Mouse (Mus musculus): ENCODE measurements around the gene Inpp4b.
"Not testable (repeated sequence)": the region's sequence is repeated elsewhere in the genome, so short reads cannot be mapped to it uniquely, and the experiment has no call there.

The Inpp4b gene

DNA sequence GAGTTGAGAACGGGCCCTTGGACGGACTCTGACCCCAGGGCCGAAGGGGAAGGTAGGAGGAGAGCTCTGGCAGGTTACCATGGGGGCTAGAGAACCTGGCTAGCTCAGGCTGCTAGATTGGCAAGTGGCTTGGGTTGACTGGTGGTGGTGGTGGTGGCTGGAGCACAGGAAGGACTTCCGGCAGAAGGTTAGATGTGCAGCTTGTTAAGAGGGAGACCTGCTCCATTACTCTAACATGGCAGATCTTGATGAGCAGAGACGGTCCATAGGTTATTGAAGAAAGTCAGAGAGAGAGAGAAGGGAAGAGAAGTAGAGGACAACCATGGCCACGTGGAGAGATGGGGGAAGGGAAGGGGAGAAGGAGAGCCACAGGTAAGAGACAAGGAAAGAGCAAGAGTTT lies 437.8 kb downstream of the Inpp4b start:
- no peak for DNase-seq (ENCODE audit: low spot score)

GRCm38 (mm10) chr8:81780921-81781675 lies 438.7 kb downstream of the Inpp4b start:
- DNase-seq (ENCODE audit: low spot score) = no peak

DNA sequence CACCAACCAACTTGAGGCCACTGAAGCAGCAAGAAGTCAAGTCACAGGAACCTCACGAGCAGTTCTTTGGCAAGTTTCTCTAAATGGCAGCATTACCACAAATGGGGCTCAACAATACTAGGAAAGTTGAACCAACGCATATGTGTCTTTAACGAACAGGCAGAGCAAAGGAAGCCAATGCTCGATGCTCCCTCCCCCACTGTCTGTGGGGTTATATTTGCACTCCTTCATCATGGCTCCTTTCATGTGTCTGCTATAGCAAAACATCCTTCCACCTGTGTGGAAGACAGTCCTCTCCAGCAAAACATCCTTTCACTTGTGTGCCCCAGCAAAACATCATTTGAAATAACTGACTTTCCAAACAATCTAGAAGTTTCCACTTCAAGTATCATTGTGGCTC lies 440.4 kb downstream of the Inpp4b start:
- DNase-seq (ENCODE audit: low spot score) = no peak

DNA sequence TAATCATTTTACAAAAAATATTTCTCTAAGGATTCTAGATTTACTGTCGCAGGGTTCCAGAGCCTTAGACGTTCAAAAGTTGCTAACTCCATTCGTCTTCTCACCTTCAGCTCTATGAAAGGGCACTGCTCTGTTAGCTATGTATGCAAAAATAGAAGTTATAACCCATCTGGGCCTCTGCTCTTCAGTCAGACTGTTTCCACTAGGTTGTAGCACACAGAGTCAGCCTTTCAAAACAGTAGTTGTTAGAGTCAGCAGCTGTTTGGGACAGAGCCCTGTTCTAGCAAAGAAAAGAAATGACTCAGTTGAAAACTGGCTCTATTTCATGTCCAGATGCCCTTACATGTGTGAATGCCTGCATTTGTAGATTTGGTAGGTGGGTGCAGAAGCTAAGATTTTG lies 442.4 kb downstream of the Inpp4b start:
- DNase-seq (ENCODE audit: low spot score) = no peak

DNA sequence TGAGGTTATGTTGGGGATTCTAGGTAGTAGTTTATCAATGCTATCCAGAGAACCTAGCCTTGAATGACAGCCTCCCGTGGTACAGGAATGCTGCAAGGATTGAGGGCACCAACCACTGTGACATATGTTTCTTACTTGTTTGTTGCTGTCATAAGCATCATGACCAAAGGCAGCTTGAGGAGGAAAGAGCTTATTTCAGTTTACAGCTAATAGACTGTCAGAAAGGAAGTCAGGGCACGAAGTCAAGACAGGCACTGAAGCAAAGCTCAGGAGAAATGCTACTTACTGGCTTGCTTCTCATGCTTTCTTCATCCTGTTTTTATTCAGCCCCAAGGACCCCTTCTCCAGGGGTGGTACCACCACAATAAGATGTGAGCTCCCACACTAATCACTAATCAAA lies 446.1 kb downstream of the Inpp4b start:
- no peak for DNase-seq (ENCODE audit: low spot score)

- DNase-seq (ENCODE audit: low spot score) = no peak
Measured at GRCm38 (mm10) chr8:81792649-81793048, 450.3 kb downstream of the Inpp4b start.

DNA sequence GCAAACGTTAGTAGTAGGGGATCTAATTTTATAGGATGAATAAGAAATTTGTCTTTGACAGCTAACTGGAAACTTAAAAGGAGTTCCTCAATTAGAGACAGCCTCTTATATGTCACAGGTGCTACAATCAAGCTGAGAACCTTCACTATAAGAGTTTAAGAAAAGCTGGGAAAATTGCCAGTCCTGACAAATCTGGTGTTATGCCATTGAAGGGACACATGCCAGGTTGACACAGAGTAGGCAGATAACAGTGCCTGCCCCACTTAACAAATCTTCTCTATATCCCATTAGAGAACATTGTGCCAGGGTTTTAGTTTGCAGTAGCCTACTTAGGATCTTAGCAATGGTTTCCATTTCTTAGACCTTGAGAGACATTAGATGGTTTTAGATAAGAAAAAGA lies 456.1 kb downstream of the Inpp4b start:
- no peak for DNase-seq (ENCODE audit: low spot score)

DNA sequence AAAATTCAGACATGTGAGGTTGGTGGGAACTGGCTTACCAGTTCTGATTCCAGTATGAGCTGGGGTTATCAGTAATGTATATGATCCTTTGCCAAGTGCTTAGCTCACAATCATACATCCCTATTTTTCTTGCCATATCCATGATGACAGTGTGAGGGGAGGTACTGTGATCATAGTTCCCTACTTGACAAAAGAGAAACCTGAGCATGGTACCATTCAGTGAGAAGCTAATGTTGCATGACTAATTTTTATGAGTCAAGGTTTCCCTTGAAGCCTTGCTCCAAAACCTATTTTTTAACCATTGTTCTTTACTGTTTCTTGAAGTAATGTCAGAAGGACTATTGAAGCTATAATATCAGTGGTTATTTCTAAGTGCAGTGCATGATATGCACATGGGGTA lies 458.4 kb downstream of the Inpp4b start:
- DNase-seq (ENCODE audit: low spot score) = no peak

GRCm38 (mm10) chr8:81806797-81807196 lies 464.4 kb downstream of the Inpp4b start:
- DNase-seq (ENCODE audit: low spot score) = peak; percentile 55

- no peak for DNase-seq (ENCODE audit: low spot score)
Measured at GRCm38 (mm10) chr8:81807578-81807977, 465.2 kb downstream of the Inpp4b start.

GRCm38 (mm10) chr8:81808406-81808805 lies 466.1 kb downstream of the Inpp4b start:
- no peak for DNase-seq (ENCODE audit: low spot score)

DNA sequence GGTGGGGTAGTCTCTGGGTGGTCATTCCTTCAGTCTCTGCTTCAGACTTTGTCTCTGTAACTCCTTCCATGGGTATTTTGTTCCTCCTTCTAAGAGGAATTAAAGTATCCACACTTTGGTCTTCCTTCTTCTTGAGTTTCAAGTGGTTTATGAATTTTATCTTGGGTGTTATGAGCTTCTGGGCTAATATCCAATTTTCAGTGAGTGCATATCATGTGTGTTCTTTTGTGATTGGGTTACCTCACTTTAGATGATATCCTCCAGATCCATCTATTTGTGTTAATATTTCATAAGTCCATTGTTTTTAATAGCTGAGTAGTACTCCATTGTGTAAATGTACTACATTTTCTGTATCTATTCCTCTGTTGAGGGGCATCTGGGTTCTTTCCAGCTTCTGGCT lies 467.1 kb downstream of the Inpp4b start:
- not testable (repeated sequence) for DNase-seq (ENCODE audit: low spot score)

GRCm38 (mm10) chr8:81812051-81812751 lies 469.8 kb downstream of the Inpp4b start:
- DNase-seq (ENCODE audit: low spot score) = no peak

- DNase-seq (ENCODE audit: low spot score) = no peak
Measured at GRCm38 (mm10) chr8:81814742-81815141, 472.4 kb downstream of the Inpp4b start.

- no peak for DNase-seq (ENCODE audit: low spot score)
Measured at GRCm38 (mm10) chr8:81815551-81815950, 473.2 kb downstream of the Inpp4b start.

DNA sequence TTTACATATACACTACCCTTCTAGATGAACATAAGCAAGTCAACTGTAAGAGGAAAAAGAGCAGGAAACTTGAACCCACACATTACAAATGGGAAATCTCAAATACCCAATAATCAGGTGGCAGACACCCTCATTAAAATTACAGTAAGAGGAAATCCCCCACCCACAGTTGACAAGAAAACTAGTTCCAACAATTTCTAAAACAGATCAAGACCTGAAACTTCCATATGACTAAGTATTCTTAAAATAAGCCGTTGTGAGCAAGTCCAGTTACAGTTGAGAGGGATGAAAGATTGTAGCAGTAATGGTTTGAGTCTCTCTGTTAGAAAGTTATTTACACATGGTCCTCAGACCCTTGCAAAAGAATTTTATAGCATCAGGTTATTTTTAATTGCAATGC lies 480.8 kb downstream of the Inpp4b start:
- no peak for DNase-seq (ENCODE audit: low spot score)

- no peak for DNase-seq (ENCODE audit: low spot score)
Measured at GRCm38 (mm10) chr8:81824975-81825374, 482.6 kb downstream of the Inpp4b start.

- no peak for DNase-seq (ENCODE audit: low spot score)
Measured at GRCm38 (mm10) chr8:81826406-81826805, 484.1 kb downstream of the Inpp4b start.

GRCm38 (mm10) chr8:81827306-81827913 lies 485.1 kb downstream of the Inpp4b start:
- DNase-seq (ENCODE audit: low spot score) = no peak

- DNase-seq (ENCODE audit: low spot score) = no peak
Measured at GRCm38 (mm10) chr8:81831430-81831829, 489.1 kb downstream of the Inpp4b start.

DNA sequence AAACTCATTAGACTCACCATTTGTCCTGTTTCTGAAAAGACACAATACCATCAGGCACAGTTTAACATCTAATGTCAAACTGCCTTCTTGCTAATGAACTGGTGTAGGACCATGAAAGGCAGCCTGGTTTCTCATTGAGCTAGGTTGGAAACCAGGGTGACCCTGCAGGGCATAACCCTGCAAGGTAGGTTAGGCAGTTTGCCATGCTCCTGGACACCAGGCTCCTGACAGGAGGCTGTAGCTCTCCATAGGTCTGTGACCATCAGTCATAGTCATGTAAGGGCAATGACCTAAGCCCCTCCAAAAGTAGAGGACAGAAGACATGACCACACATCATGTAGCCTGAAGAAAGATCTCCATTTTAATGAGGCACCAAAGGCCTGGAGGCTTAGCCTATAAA lies 491.5 kb downstream of the Inpp4b start:
- no peak for DNase-seq (ENCODE audit: low spot score)

DNA sequence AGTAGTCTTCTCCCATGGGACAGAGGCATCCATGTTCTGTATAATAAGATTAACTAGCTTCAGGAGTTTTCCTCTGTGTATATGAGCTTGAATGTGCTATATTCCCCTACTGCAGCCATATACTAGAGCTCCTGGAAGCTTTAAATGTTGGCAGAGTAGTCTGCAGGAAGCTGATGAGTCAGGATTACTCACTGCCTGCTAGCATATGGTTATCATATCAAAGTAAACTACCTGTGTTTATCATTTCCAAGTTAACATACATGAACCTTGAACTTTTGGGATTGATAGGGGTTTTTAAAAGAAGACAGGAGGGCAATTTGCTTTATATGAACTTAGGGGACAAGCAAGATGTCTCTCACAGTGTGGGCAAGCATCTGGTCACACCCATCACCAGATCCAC lies 498.2 kb downstream of the Inpp4b start:
- DNase-seq (ENCODE audit: low spot score) = no peak

All from yolk sac, embryonic 10.5 days (tissue).